Mouse (Mus musculus): ENCODE data around the gene Rest. TPM values are rescaled to one million over a fixed set of nuclear protein-coding genes. Genes with fewer than 3 reads are reported as not detected.

Gene Rest
- polyA plus RNA-seq, 1 experiment, result 7.0 TPM

GRCm38 (mm10) chr5:77314206-77314605, 48.9 kb downstream of the Rest start:
- Histone ChIP-seq H3K4me1 (ENCODE audit: control insufficient read depth, insufficient read depth, insufficient read length, low read length) (no peaks in the 10 kb centered on the region), H3K27ac (replicated peaks; ENCODE audit: low read depth, low read length) (no peak overlapping the region)

GRCm38 (mm10) chr5:77314986-77315385, 49.7 kb downstream of the Rest start:
- Histone ChIP-seq H3K4me3 (ENCODE audit: insufficient read depth, low read depth, low read length) (no peak overlapping the region), H3K4me1 (ENCODE audit: control insufficient read depth, insufficient read depth, insufficient read length, low read length) (no peaks in the 10 kb centered on the region), H3K27ac (replicated peaks; ENCODE audit: low read depth, low read length) (no peak overlapping the region)

More at GRCm38 (mm10) chr5:77314206-77314605, 48.9 kb downstream of the Rest start:
- H3K4me3 ChIP-seq (ENCODE audit: insufficient read depth, low read depth, low read length), result no peak overlapping the region

GRCm38 (mm10) chr5:77324936-77325335, 59.6 kb downstream of the Rest start:
- Histone ChIP-seq H3K4me3 (ENCODE audit: insufficient read depth, low read depth, low read length) (no peak overlapping the region), H3K27ac (replicated peaks; ENCODE audit: low read depth, low read length) (no peak overlapping the region), H3K4me1 (ENCODE audit: control insufficient read depth, insufficient read depth, insufficient read length, low read length) (no peaks in the 10 kb centered on the region)

- Histone ChIP-seq H3K4me3 (ENCODE audit: insufficient read depth, low read depth, low read length) (no peak overlapping the region), H3K27ac (replicated peaks; ENCODE audit: low read depth, low read length) (no peak overlapping the region), H3K4me1 (ENCODE audit: control insufficient read depth, insufficient read depth, insufficient read length, low read length) (no peaks in the 10 kb centered on the region)
These were observed 64.9 kb downstream of the Rest start for GRCm38 (mm10) chr5:77330154-77330553.

Other genes starting within 250 kb of the Rest start
- not detected in 2 replicates for gene Thegl, start 249.5 kb upstream of the Rest start, polyA plus RNA-seq (2012; ENCODE audit: insufficient read depth, insufficient read length, missing spikeins)
- 5.0 and 10.8 TPM in 2 replicates for gene Hopx, start 150.4 kb upstream of the Rest start, polyA plus RNA-seq (2012; ENCODE audit: insufficient read depth, insufficient read length, missing spikeins)
- gene Spink2, start 54.0 kb upstream of the Rest start, polyA plus RNA-seq (2012; ENCODE audit: insufficient read depth, insufficient read length, missing spikeins), result not detected in 2 replicates
- 22.2 and 29.5 TPM in 2 replicates for gene Noa1, start 44.6 kb downstream of the Rest start, polyA plus RNA-seq (2012; ENCODE audit: insufficient read depth, insufficient read length, missing spikeins)
- gene Polr2b, start 44.7 kb downstream of the Rest start, polyA plus RNA-seq (2012; ENCODE audit: insufficient read depth, insufficient read length, missing spikeins), result 25.0 and 43.6 TPM in 2 replicates
- gene Igfbp7, start 142.6 kb downstream of the Rest start, polyA plus RNA-seq (2012; ENCODE audit: insufficient read depth, insufficient read length, missing spikeins), result 85.5 and 137 TPM in 2 replicates